Mouse (Mus musculus): ENCODE data around the gene Abhd11.

Gene Abhd11

GRCm38 (mm10) chr5:135029007-135029854 lies 20.3 kb downstream of the Abhd11 start:
- ChIA-PET CTCF (interaction anchor here in 2 of 4 experiments (1.5 to 1.6 kb wide), 2 partner anchors 14 kb away, joined by 4 to 7 read pairs; no protein-coding TSS in a partner anchor), POLR2A (no interaction called here)

GRCm38 (mm10) chr5:135032581-135032980 lies 23.6 kb downstream of the Abhd11 start:
- CTCF ChIA-PET, result interaction anchor here in 3 of 4 experiments (0.6 to 1.4 kb wide), 9 partner anchors 9 to 597 kb away, joined by 3 to 7 read pairs (median 3); partner anchors contain the start of genes Fkbp6 (in 1 of the 3) and Vps37d (in 1 of the 3)
- POLR2A ChIA-PET, result interaction anchor here in 3 of 4 experiments (0.6 to 1.6 kb wide), 7 partner anchors 8 to 788 kb away, joined by 3 to 7 read pairs (median 4); partner anchors contain the start of genes Abhd11 (in 1 of the 3) and Stx1a (in 1 of the 3)

- CTCF ChIA-PET, result interaction anchor here (0.6 to 1.6 kb wide), 27 partner anchors 8 to 691 kb away, joined by 3 to 16 read pairs (median 4); partner anchors contain the start of genes Stx1a (in 3 of the 4) and Vps37d (in 1 of the 4)
- POLR2A ChIA-PET, result interaction anchor here in 3 of 4 experiments (0.5 to 1.2 kb wide), 6 partner anchors 8 to 243 kb away, joined by 3 to 4 read pairs (median 3); partner anchors contain the start of genes Abhd11 (in 1 of the 3) and Stx1a (in 1 of the 3)
Measured at GRCm38 (mm10) chr5:135034593-135034992, 25.6 kb downstream of the Abhd11 start.

GRCm38 (mm10) chr5:135035608-135036359 lies 26.8 kb downstream of the Abhd11 start:
- ChIA-PET CTCF (interaction anchor here (0.8 to 1.6 kb wide), 10 partner anchors 10 to 128 kb away, joined by 3 to 6 read pairs (median 4); partner anchors contain the start of genes Vps37d (in 2 of the 4) and Stx1a (in 1 of the 4)), POLR2A (interaction anchor here in 3 of 4 experiments (0.5 to 1.7 kb wide), 11 partner anchors 12 to 244 kb away, joined by 3 to 6 read pairs (median 3); partner anchors contain the start of genes Abhd11 (in 2 of the 3), Cldn3 (in 1 of the 3) and Stx1a (in 1 of the 3))

- ChIA-PET POLR2A (interaction anchor here in 1 of 4 experiments (1.0 to 1.1 kb wide), 2 partner anchors 11 to 29 kb away, joined by 4 read pairs; partner anchors contain the start of gene Abhd11), CTCF (interaction anchor here in 2 of 4 experiments (0.6 to 0.7 kb wide), 3 partner anchors 22 to 289 kb away, joined by 3 to 4 read pairs (median 4); no protein-coding TSS in a partner anchor)
Measured at GRCm38 (mm10) chr5:135037946-135038345, 29.0 kb downstream of the Abhd11 start.

GRCm38 (mm10) chr5:135039541-135039940 lies 30.6 kb downstream of the Abhd11 start:
- ChIA-PET POLR2A (interaction anchor here in 3 of 4 experiments (0.5 to 3.8 kb wide), 9 partner anchors 12 to 186 kb away, joined by 3 to 54 read pairs (median 4); partner anchors contain the start of genes Stx1a (in 2 of the 3) and Abhd11 (in 1 of the 3)), CTCF (interaction anchor here in 3 of 4 experiments (0.6 to 1.8 kb wide), 6 partner anchors 16 to 132 kb away, joined by 3 to 6 read pairs (median 4); partner anchors contain the start of genes Abhd11 (in 1 of the 3) and Stx1a (in 1 of the 3))

GRCm38 (mm10) chr5:135040059-135040458 lies 31.1 kb downstream of the Abhd11 start:
- ChIA-PET CTCF (interaction anchor here in 3 of 4 experiments (0.6 to 2.3 kb wide), 6 partner anchors 24 to 133 kb away, joined by 3 to 10 read pairs (median 5); partner anchors contain the start of gene Abhd11 (in 1 of the 3)), POLR2A (interaction anchor here (0.5 to 3.8 kb wide), 19 partner anchors 11 to 186 kb away, joined by 3 to 54 read pairs (median 5); partner anchors contain the start of genes Abhd11 (in 3 of the 4), Stx1a (in 2 of the 4), Cldn3 (in 1 of the 4) and Cldn4 (in 1 of the 4))

GRCm38 (mm10) chr5:135040777-135041176 lies 31.8 kb downstream of the Abhd11 start:
- ChIA-PET CTCF (interaction anchor here (0.6 to 2.5 kb wide), 10 partner anchors 18 to 390 kb away, joined by 3 to 24 read pairs (median 3); partner anchors contain the start of genes Stx1a (in 1 of the 4) and Vps37d (in 1 of the 4)), POLR2A (interaction anchor here in 3 of 4 experiments (0.6 to 3.8 kb wide), 26 partner anchors 9 to 119 kb away, joined by 3 to 54 read pairs (median 4); partner anchors contain the start of genes Abhd11 (in 3 of the 3), Stx1a (in 2 of the 3), Cldn3 (in 1 of the 3) and Cldn4 (in 1 of the 3))

GRCm38 (mm10) chr5:135042105-135042788 lies 33.3 kb downstream of the Abhd11 start:
- CTCF ChIA-PET, result interaction anchor here (0.6 to 2.5 kb wide), 26 partner anchors 9 to 355 kb away, joined by 3 to 24 read pairs (median 4); partner anchors contain the start of genes Abhd11 (in 1 of the 4), Limk1 (in 1 of the 4) and Vps37d (in 1 of the 4)
- POLR2A ChIA-PET, result interaction anchor here (0.6 to 3.8 kb wide), 50 partner anchors 8 to 402 kb away, joined by 3 to 54 read pairs (median 4); partner anchors contain the start of genes Abhd11 (in 3 of the 4), Stx1a (in 3 of the 4), Bud23 (in 2 of the 4) and Cldn3 (in 2 of the 4)

- ChIA-PET POLR2A (interaction anchor here in 1 of 4 experiments (0.9 kb wide), 1 partner anchor 28 kb away, joined by 4 read pairs; no protein-coding TSS in a partner anchor), CTCF (interaction anchor here in 2 of 4 experiments (0.7 to 2.1 kb wide), 2 partner anchors 10 to 137 kb away, joined by 6 to 7 read pairs; no protein-coding TSS in a partner anchor)
Measured at GRCm38 (mm10) chr5:135044575-135044974, 35.6 kb downstream of the Abhd11 start.

- POLR2A ChIA-PET, result interaction anchor here in 3 of 4 experiments (0.6 to 3.1 kb wide), 13 partner anchors 9 to 141 kb away, joined by 3 to 17 read pairs (median 4); partner anchors contain the start of genes Abhd11 (in 2 of the 3), Cldn3 (in 1 of the 3), Mlxipl (in 1 of the 3) and Stx1a (in 1 of the 3)
- CTCF ChIA-PET, result interaction anchor here in 2 of 4 experiments (1.4 to 3.8 kb wide), 3 partner anchors 13 to 141 kb away, joined by 4 to 9 read pairs (median 5); no protein-coding TSS in a partner anchor
Measured at GRCm38 (mm10) chr5:135048539-135048938, 39.6 kb downstream of the Abhd11 start.

GRCm38 (mm10) chr5:135049268-135049667 lies 40.3 kb downstream of the Abhd11 start:
- CTCF ChIA-PET, result interaction anchor here in 2 of 4 experiments (1.4 to 3.8 kb wide), 5 partner anchors 14 to 142 kb away, joined by 4 to 9 read pairs (median 5); no protein-coding TSS in a partner anchor

GRCm38 (mm10) chr5:135053356-135053755 lies 44.4 kb downstream of the Abhd11 start:
- POLR2A ChIA-PET, result interaction anchor here in 3 of 4 experiments (0.8 to 4.6 kb wide), 9 partner anchors 9 to 146 kb away, joined by 3 to 22 read pairs (median 4); partner anchors contain the start of gene Abhd11 (in 1 of the 3)
- CTCF ChIA-PET, result interaction anchor here in 1 of 4 experiments (0.9 kb wide), 1 partner anchor 11 kb away, joined by 3 read pairs; no protein-coding TSS in a partner anchor

More at GRCm38 (mm10) chr5:135049268-135049667, 40.3 kb downstream of the Abhd11 start:
- POLR2A ChIA-PET, result interaction anchor here in 3 of 4 experiments (0.6 to 4.6 kb wide), 16 partner anchors 8 to 216 kb away, joined by 3 to 22 read pairs (median 4); partner anchors contain the start of genes Abhd11 (in 2 of the 3), Cldn3 (in 1 of the 3) and Stx1a (in 1 of the 3)
